Mouse (Mus musculus) mouse trophoblast stem cell (cell line): ENCODE measurements around the gene 4930595D18Rik.

ENCODE experiments used
- in situ Hi-C, 2 experiments: fragments of 300-500 bp; cut with MseI, MboI; formaldehyde crosslinking; loops; 2 replicates in 1 of 2; 3 replicates in 1 of 2; pipeline ENCODE4 v1.15.1; 2025

4930595D18Rik gene

DNA sequence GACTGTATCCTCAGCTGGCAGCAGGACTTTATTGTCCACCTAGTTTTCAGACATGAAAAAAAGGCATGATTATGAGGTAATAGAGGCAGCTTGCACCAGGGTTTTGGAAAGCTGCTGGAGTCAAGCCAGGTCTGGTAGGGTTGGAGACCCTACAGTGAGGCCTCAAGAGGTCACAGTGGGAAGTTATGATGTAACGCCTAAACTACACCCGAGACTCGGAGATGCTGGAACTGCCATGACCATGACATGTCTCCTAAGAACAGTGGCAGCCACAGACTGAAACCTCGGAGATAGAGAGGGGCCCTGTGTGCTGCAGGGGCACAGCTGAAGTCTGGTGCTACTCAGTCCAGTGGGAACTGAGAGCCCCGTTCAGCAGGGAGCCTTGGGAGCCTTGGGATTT is at the start of gene 4930595D18Rik:
Gene 4930595D18Rik, minus strand, starts transcription at position 16 of the 400 bp plus-strand sequence.
- in situ Hi-C loops, result no loop called here

DNA sequence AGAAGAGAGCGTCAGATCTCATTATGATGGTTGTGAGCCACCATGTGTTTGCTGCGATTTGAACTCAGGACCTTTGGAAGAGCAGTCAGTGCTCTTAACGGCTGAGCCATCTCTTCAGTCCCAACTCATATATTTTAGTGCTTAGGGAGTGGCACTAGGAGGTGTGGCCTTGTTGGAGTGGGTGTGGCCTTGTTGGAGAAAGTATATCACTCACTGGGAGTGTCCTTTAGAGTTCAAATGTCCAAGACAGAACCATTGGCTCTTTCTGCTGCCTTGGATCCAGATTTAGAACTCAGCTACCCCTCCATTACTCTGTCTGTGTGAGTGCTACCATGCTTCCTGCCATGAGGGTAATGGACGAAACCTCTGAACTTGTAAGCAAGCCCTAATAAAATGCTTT is 49.5 kb upstream of the 4930595D18Rik start:
- in situ Hi-C loops, result no loop called here

DNA sequence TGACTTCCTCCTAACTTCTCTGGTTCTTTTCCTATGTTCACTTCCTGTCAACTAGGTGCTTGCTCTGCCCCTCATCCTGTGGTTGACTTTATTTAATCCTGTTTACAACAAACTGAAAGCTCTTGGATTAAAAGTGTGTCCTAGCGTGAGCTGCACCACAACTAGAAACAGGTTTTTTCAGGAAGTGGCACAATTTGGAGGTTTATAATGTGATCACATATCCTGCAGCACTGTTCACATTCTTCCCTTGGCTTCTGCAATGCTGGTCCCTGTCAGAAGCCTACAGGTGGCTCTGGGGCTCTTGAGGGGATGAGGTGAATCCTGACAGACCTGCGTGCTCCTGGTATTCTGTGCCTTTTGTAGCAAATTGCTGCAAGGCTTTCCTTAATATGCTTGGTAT is 46.5 kb upstream of the 4930595D18Rik start:
- in situ Hi-C loops, result no loop called here

DNA sequence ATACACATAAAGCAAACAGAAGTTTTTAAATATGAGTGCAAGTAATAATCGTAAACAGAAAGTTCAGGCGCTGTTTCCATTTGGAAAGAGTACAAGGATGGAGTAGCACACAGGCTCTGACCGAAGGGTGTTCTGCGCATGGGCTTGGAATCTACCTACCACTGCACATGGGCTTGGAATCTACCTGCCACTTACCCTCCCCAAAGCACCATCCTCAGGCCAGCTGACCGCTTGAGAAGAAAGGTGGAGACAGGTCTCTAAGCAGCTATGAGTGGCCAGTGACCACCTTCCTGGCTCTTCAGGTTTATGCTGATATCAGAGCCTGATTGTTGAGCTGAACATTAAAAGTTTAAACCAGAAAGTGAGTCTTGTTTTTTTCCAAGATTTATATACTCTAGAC is 44.2 kb upstream of the 4930595D18Rik start:
- in situ Hi-C loops, result no loop called here

DNA sequence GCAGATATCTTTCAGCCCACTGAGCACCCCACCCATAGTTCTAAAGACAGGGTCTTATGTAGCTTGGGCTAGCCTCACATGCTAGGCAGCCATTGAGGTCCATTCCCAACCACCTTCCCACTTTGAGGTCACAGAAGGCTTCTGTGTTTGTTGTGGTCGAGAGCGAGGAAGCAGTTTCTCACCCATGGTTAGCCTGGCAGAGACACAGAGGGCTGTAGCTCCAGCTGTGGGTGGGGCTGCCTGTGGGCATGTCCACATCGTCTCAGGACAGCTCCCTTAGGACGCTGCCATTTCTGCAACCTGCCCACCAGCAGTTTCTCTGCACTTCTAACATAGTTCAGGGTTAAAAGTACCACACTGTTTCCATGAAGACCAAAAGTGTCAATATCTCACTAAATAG is 43.1 kb upstream of the 4930595D18Rik start:
- in situ Hi-C loops, result no loop called here

DNA sequence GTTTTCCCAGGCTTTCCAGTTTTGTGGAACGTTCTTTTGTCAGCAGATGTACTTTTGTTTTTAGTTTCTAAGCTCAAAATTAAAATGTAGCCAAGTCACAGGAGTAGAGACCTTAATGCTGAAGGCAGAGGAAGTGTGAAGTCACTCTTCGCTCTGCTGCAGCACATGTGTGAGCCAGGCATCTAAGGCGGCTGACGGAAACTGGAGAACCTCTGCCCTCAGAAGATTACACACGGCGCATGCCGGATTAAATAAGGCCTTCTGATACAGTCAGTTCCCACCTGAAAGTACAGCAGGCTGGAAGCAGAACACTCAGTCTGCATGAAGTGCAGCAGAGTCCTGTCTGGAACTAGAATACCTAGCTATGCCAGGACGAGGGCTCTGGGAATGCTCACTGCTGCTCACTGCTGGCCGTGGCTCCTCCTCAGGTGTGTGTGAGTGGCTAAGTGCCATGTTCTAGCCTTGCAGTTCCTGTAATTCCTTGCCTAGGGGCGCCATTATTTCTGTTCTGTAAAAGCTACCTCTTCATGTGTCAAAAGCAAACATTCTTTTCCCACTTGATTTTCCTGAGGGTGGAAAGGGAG is 41.0 kb upstream of the 4930595D18Rik start:
- in situ Hi-C loops, result no loop called here

DNA sequence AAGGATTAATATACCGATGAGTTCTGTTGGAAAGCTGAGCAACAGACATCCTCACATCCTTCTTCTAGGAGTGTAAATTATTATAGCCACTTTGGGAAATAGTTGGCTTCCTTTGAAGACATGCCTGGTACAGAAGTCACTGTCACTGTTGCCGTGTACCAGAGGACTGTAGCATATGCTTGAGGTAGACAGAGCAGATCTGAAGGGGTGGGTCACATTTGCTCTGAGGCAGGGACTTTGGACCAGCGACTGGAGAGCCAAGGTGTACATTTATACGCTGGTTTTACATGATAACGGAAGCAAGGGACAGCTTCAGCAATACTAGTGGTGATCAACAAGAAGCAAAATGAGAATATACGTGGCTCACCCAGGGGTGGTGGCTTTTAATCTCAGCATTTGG is 34.6 kb upstream of the 4930595D18Rik start:
- in situ Hi-C loops, result no loop called here

DNA sequence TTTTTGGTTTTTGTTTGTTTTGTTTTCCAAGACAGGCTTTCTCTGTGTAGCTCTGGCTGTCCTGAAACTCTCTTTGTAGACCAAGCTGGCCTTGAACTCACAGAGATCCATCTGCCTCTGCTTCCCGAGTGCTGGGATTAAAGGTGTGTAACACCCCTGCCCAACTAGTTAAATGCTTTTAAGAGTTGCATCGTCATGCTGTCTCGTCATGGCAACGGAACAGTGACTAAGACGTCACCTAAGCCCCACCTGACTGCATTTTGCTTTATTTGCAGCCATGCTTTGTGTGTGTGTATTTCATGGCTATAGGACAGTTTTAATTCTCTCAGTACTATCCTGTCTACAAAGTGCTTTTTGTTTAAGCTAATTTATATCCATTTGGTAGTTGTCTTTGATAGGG is 27.4 kb upstream of the 4930595D18Rik start:
- in situ Hi-C loops, result no loop called here

DNA sequence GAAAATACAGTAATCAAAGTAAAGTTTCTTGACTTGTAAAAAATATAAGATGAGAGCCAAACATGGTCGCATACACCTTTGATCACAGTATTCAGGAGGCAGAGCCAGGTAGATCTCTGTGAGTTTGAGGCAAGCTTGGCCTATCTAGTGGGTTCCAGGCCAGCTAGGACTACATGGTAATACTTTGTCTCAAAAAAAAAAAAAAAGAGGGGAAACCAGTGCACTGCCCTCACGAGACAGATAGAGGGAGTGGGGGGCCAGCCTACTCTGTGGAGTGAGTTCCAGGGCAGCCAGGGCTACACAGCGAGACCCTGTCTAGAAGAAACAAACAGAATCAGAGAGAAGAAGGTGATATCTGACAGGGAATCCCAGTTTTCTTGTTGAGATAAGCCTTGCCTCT is 23.4 kb upstream of the 4930595D18Rik start:
- in situ Hi-C loops, result no loop called here

DNA sequence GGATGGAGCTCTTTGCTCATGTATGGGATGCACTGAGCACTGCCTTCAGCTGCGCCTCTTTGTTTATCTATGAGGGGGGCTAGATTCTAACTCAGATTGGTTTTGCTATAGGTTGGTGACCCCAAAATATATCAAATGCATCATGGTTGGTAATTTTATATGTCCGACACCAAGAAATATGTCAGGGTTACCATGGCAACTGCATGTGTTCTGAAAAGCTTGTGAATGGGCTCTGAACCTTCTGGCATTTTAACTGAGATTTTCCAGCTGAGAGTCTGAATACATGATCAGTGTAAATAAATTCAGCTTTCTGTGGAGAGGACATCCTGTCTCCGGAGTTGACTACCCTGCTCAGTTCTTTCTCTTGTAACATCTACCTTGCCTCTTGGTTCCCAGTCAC is 19.7 kb upstream of the 4930595D18Rik start:
- in situ Hi-C loops, result no loop called here

DNA sequence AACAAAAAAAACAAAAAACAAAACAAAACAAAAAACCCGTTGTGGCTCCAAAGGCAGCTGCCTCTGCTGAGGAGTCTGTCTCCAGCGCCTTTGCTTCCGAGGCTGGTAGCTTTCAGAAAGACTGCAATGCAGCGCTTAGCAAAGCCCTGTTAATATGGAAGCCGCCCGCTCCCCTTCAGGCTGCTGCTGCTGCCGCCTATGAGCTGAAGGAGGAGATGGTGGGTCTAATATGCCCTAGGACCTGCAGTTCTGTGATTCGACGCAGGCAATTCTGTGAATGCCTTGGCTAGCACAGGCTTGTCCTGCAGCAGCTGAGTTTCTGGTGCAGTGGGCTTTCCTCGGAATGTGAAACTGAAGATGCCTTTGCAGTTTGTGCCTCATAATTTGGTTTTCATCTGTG is 18.8 kb upstream of the 4930595D18Rik start:
- in situ Hi-C loops, result no loop called here

DNA sequence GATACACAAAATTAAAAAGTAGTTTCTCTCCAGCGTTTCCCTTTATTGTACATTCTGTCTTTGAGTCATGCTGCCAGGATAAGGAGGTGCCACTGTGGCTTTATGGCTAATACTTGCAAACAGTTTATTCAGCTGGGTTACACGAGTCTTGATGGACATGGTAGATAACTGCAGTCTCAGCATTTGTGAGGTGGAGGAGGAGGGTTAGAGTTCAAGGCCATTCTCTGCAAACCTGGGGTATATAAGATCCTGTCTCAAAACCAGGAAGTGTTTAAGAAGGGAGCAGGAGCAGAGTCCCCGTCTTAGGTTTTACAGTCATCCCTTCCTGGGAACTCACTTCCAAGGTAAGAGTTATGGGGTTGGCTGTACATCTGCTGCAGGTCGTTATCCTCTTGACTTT is 12.3 kb upstream of the 4930595D18Rik start:
- in situ Hi-C loops, result no loop called here

DNA sequence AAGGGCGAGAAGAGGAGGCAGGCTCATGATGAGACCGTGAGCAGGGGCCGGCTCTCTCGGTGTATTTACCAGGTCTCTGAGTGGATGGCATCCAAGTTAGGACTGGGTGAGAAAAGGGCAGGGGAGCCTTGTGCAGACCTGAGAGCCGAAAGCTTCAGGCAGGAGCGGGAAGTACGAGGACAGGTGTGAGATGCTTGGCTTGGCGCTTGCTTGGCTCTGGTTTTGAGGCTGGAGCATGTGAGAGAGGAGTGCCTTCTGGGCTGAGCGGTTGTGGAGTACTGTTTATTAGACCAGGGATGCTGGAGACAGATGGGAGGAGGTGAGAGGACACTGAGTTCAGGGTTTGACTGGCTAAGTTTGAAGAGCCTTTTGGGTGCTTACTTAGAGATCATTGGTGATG is 9.0 kb upstream of the 4930595D18Rik start:
- in situ Hi-C loops, result no loop called here

DNA sequence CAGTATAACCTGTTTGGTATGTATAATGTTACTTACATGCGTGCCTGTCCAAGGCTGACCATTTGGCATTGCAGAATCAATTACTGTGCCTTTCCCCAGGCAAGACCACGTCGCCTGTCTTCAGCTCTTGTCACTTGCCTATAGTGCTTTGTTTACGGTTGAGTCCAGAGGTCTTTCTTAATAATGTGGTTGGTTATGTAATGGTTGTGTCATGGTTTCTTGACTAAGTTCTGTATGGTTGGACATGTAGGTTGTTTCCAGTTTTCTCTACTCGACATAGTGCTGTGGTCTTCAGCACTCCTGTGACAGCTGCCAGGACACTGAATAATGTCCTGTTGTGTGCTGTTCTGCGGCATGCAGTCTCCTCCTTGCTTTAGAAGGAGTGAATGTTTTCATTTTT is 8.5 kb upstream of the 4930595D18Rik start:
- in situ Hi-C loops, result no loop called here

DNA sequence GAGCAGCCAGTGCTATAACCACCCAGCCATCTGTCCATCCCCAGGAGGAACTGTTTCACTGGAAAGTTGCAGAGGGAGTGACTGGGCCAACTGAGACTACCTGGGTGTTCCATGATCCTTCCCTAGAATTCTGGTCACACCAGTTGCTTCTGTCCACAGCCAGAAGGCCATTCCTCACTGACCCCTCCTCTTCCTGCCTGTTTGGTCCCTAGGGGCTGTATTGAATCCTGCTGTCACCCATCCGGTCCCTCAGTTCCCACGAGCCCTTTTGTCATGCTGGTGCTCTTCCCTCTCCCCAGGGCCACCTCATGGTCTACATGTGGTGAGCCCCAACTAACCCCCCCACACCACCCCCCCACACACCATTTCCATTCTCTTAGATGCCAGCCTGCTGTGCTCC is 6.6 kb upstream of the 4930595D18Rik start:
- in situ Hi-C loops, result no loop called here

DNA sequence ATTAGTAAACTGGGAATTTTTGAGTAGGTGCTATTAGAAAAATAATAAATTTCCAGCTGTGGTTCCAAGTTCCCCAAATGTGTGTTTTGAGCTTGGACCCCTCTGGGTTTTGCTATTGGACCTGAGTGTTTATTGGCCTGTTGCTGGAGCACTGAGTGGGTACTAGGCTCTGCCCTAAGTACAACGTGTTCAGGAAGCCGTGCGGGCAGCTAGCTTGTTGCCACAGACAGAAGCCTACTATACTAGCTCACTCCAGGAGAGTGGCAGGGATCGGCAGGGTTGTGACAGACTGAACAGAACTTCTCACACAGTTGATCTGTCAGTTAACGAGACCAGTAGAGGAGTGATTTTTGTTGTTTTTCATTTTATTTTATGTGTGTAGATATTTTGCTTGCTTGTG is 6.1 kb upstream of the 4930595D18Rik start:
- in situ Hi-C loops, result no loop called here

DNA sequence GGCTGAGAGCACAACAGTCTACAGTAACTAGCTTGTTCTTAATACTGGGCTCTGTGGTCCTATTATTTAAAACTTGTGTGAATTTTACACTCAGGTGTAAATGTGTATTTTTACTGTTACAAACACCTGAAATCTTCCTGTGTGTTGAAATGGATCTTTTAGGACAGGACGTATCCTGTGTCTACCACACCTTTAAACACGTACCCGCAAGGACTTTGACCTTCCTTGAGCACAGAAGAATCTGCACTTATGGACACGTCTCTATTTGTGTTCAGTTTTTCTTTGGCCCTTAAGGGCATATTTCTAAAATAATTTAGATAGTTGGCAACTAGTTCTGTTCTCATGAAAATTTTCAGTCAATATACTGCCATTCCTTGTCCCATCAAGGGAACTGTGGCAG is 4.0 kb upstream of the 4930595D18Rik start:
- in situ Hi-C loops, result no loop called here

DNA sequence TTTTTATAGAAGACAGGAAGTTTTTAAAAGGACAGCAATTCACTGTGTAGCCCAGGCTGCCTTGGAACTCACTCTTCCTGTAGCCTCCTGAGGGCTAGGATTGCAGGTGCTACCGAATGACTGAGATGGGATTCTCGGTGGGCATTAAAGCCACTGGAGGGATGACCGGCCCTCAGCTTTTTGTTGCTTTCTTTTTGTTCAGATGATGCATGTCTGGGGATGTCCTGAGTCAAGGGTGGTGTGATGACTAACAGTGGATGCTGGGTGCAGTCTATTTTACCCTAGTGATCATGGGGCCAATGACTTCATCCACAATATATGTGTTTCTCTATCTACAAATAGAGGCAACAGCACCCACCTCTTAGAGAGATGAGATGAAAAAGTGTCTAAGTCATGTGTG is 2.7 kb upstream of the 4930595D18Rik start:
- in situ Hi-C loops, result no loop called here

DNA sequence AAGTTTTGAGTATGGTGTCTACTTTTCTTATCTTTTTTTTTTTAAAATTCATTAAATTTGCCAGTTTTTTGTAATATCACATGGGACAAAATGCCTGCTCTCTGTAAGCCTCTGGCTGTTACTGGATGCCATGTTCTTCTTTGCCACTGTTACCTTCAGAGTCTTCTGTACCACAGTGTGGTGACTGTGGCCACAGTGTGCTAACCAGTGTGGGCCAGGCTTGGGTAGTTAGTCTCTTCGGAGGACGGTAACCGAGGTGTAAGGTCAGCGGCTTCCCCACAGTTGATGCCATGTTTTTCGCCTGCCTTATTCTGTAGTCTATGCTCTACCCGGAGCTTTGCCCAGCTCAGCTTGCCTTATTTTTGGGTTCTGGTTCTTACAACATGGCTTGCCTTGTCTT is 1.9 kb downstream of the 4930595D18Rik start:
- in situ Hi-C loops, result no loop called here

DNA sequence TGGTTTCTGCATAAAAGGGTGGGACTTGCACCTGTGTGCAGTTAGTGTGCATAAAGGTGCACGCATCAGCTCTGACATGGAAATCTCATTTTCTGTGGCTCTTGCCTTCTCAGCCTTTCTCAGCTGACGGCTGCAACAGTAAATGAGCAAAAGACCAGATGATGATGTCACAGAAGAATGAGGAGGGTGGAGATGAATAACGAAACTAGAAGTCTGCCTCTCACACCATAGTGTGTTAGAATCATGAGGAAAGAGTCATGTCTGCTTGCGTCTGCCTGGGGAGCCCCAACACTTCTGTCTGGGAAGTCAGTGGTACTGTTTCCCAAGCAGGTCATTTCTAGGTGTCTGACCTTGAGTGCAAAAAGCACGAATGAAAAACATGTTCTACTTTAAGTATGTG is 2.4 kb downstream of the 4930595D18Rik start:
- in situ Hi-C loops, result no loop called here

DNA sequence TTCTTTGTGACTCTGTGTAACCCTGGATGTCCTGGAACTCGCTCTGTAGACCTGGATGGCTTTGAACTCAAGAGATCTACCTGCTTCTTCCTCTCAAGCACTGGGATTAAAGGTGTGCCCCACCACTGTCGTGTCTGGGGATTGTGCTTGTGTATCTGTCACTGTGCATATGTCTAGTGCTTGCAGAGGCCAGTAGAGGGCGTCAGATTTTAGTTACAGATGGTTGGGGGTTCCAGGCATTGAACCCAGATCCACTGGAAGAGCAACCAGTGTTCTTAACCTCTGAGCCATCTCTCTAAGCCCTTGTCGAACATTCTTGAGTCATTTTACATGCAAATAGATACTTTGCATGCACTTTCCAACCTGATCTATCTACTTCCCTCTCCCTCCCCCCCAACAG is 5.5 kb downstream of the 4930595D18Rik start:
- in situ Hi-C loops, result no loop called here

DNA sequence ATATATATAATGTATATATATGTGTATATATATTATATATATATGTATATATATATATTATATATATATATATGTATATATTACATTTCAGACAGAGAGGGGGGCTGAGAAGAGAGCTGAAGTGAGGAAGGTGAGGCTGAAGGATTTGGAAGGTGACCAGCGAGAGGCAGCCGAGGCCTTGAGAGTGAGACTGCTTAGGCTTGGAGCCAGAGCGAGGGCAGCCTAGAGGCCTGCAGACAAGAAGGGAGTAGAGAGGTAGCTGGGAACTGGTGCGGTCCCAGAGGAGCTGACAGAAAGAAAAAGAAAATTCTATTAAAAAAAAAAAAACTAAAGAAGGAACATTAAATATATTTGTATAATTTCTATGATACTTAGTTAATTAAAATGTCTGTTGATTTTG is 15.4 kb downstream of the 4930595D18Rik start:
- in situ Hi-C loops, result no loop called here

DNA sequence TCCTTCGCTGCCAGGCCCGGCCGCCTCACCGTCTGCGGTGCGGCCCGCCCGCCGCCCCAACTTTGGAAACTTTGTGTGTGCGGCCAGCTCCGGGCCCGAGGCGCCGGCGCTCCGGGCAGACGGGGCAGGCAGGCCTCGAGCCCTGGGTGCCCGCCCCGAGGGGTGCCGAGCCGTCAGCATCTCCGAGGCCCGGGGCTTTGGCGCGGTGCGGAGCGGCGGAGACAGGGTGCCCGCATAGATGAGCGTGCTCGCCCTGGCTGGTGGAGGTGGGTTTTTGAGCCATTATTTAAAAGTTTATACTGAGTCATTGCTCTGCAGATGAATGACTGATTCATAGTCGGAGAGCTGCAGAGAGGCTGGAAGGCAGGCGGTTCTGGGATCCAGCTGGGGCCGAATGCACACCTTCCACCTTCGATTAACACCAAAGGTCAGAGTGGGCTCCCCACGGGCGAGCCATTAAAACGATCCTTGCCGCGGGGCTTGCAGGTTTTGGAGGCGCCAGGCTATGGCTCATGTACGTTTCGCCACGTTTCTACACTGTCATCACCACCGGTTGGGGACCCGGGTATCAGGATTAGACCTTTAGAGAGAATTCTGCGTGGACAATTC is 17.5 kb downstream of the 4930595D18Rik start:
- in situ Hi-C loops, result no loop called here
